Comparison of ENCODE assay signal across 29 mouse cellular contexts in genomic region chr2:150798084-150798483, GRCm38 (mm10). TPM values are rescaled to one million over a fixed set of nuclear protein-coding genes. Genes with fewer than 3 reads are reported as not detected.
DNase-seq lines count a peak whose midpoint lies in the region; ATAC-seq and TF ChIP-seq lines count a peak whose summit lies in the region.
"Had no signal": no experiment of that assay in that cellular context is flagged by ENCODE, and none has a peak within 500 bp of the region (broad histone marks: within the 10 kb centered on the region; RNA-seq: fewer than 3 reads in every experiment).

No protein-coding gene starts in this region.

- H3K9ac ChIP-seq in heart, embryonic 14.5 days (ENCODE audit: low read length) = peak overlapping the region; percentile 4; the same call in 1 of the 2 replicates
- H3K9ac ChIP-seq in heart, embryonic 12.5 days = no peak overlapping the region
- H3K9ac ChIP-seq in heart, postnatal 0 days (replicated peaks; ENCODE audit: low read depth, low read length) = no peak overlapping the region
- no peak overlapping the region for H3K9ac ChIP-seq in heart, adult 2 months (ENCODE audit: low read depth, low read length)
- no peak overlapping the region for H3K9ac ChIP-seq in intestine, embryonic 16.5 days (ENCODE audit: low read depth, low read length)
- H3K9ac ChIP-seq: embryonic facial prominence, embryonic 12.5 days; embryonic facial prominence, embryonic 15.5 days; forebrain, postnatal 0 days; hindbrain, embryonic 13.5 days had no signal

- TF ChIP-seq EP300 in heart, postnatal 0 days (IDR thresholded peaks at IDR 0.05; ENCODE audit: low read depth) = no peak
- no peak for TF ChIP-seq EP300 in heart, adult 2 months (IDR thresholded peaks at IDR 0.05; ENCODE audit: insufficient read depth, low read depth, low read length)

- WGBS in heart, embryonic 14.5 days = 67% methylated on average over 7 of the region's 7 CpGs
- 74% methylated on average over 7 of the region's 7 CpGs for WGBS in heart, embryonic 12.5 days
- 49% methylated on average over 7 of the region's 7 CpGs for WGBS in heart, postnatal 0 days
- WGBS in heart, adult 2 months = 62% methylated on average over 7 of the region's 7 CpGs
- 74% methylated on average over 7 of the region's 7 CpGs for WGBS in intestine, embryonic 16.5 days

- H3K36me3 ChIP-seq in heart, embryonic 14.5 days (ENCODE audit: control insufficient read depth, insufficient read depth, low read length) = peaks cover 98% of the 10 kb centered on the region
- H3K36me3 ChIP-seq in heart, embryonic 12.5 days = peaks cover 88% of the 10 kb centered on the region
- H3K36me3 ChIP-seq in heart, postnatal 0 days (replicated peaks; ENCODE audit: control insufficient read depth, insufficient read depth, low read length) = peaks cover 75% of the 10 kb centered on the region
- H3K36me3 ChIP-seq in heart, adult 2 months (ENCODE audit: control insufficient read depth, insufficient read depth, low read length) = peaks cover 9% of the 10 kb centered on the region
- H3K36me3 ChIP-seq in intestine, embryonic 16.5 days (ENCODE audit: control insufficient read depth, insufficient read depth, low read length) = peaks cover 13% of the 10 kb centered on the region

- 0 out of 2 replicates have a peak overlapping the region, but pooled peaks have one; percentile 6 for H3K4me2 ChIP-seq in heart, embryonic 14.5 days (ENCODE audit: low read length)
- no peak overlapping the region for H3K4me2 ChIP-seq in heart, embryonic 12.5 days
- H3K4me2 ChIP-seq in heart, postnatal 0 days (ENCODE audit: low read depth, low read length) = no peak overlapping the region
- H3K4me2 ChIP-seq in intestine, embryonic 16.5 days (ENCODE audit: low read depth, low read length) = no peak overlapping the region
- H3K4me2 ChIP-seq: embryonic facial prominence, embryonic 12.5 days; embryonic facial prominence, embryonic 15.5 days; hindbrain, embryonic 13.5 days had no signal

- no peaks in the 10 kb centered on the region for H3K27me3 ChIP-seq in heart, embryonic 14.5 days (ENCODE audit: control insufficient read depth, insufficient read depth, low read length)
- H3K27me3 ChIP-seq in heart, embryonic 12.5 days (replicated peaks) = no peaks in the 10 kb centered on the region
- H3K27me3 ChIP-seq in heart, postnatal 0 days (ENCODE audit: control insufficient read depth, insufficient read depth, low read length) = no peaks in the 10 kb centered on the region
- H3K27me3 ChIP-seq in heart, adult 2 months (ENCODE audit: control insufficient read depth, insufficient read depth, low read length) = no peaks in the 10 kb centered on the region
- no peaks in the 10 kb centered on the region for H3K27me3 ChIP-seq in intestine, embryonic 16.5 days (replicated peaks; ENCODE audit: control insufficient read depth, insufficient read depth, low read length)
- H3K27me3 ChIP-seq: CH12.LX; embryonic facial prominence, embryonic 12.5 days; embryonic facial prominence, embryonic 15.5 days; hindbrain, embryonic 13.5 days; Patski had no signal

- TF ChIP-seq POLR2A in heart, adult 2 months (IDR thresholded peaks at IDR 0.05; ENCODE audit: insufficient read depth, low read depth, low read length) = no peak

- DNase-seq in heart, postnatal 0 days (ENCODE audit: low spot score) = no peak
- DNase-seq in heart, adult 2 months = no peak
- DNase-seq in left cerebral cortex, postnatal 4 days = no peak
- DNase-seq: adrenal gland, postnatal 10 days; adrenal gland, postnatal 36 days; B cell, adult 2 months; cerebellum, adult 18-20 months; cerebellum, adult 9-10 months; cerebellum, postnatal 14 days; forebrain, postnatal 0 days; gastrocnemius, adult 2 months; gastrocnemius, postnatal 14 days; heart, adult 11 months; heart, postnatal 10 days; heart, postnatal 36 days; kidney, adult 11 months; kidney, adult 8-10 months had no signal

- ATAC-seq in heart, embryonic 14.5 days (ENCODE audit: insufficient number of reproducible peaks, insufficient read depth, low FRiP score, low read depth) = no peak
- no peak for ATAC-seq in heart, embryonic 12.5 days (ENCODE audit: insufficient number of reproducible peaks, low FRiP score)
- ATAC-seq in heart, postnatal 0 days (ENCODE audit: insufficient read depth, low read depth) = no peak
- peak; percentile 79 for ATAC-seq in intestine, embryonic 16.5 days
- ATAC-seq: forebrain, embryonic 14.5 days; forebrain, postnatal 0 days; hindbrain, embryonic 16.5 days; Patski had no signal

- peaks cover 0 to 10% of the 10 kb centered on the region in 2 experiments; a peak in 2 of 4 replicates for H3K4me1 ChIP-seq in heart, embryonic 14.5 days (ENCODE audit: control insufficient read depth in 2 of 2, insufficient read depth in 2 of 2, low read length in 2 of 2)
- H3K4me1 ChIP-seq in heart, embryonic 12.5 days (replicated peaks) = peaks cover 4% of the 10 kb centered on the region
- H3K4me1 ChIP-seq in heart, postnatal 0 days (ENCODE audit: control insufficient read depth, insufficient read depth) = peaks cover 7% of the 10 kb centered on the region
- no peaks in the 10 kb centered on the region for H3K4me1 ChIP-seq in heart, adult 2 months (ENCODE audit: control insufficient read depth, insufficient read depth, low read length)
- H3K4me1 ChIP-seq in intestine, embryonic 16.5 days (ENCODE audit: control insufficient read depth, insufficient read depth, low read length) = 0 out of 2 replicates have a peak, but pooled peaks cover 3% of the 10 kb centered on the region
- H3K4me1 ChIP-seq: embryonic facial prominence, embryonic 12.5 days; embryonic facial prominence, embryonic 15.5 days; hindbrain, embryonic 10.5 days; hindbrain, embryonic 13.5 days had no signal

- H3K4me3 ChIP-seq in heart, embryonic 14.5 days (ENCODE audit: control insufficient read depth in 1 of 2, insufficient read depth in 1 of 2, low read depth in 1 of 2, low read length in 2 of 2) = no peak overlapping the region
- H3K4me3 ChIP-seq in heart, embryonic 12.5 days = no peak overlapping the region
- H3K4me3 ChIP-seq in heart, postnatal 0 days (ENCODE audit: low read depth, low read length) = no peak overlapping the region
- no peak overlapping the region for H3K4me3 ChIP-seq in heart, adult 2 months
- no peak overlapping the region for H3K4me3 ChIP-seq in intestine, embryonic 16.5 days (ENCODE audit: low read length)
- H3K4me3 ChIP-seq: embryonic facial prominence, embryonic 12.5 days; embryonic facial prominence, embryonic 15.5 days; gastrocnemius, adult 2 months; hindbrain, embryonic 10.5 days; hindbrain, embryonic 13.5 days had no signal

- H3K79me2 ChIP-seq in heart, adult 2 months (replicated peaks; ENCODE audit: control insufficient read depth, insufficient read depth, low read length) = peaks cover 3% of the 10 kb centered on the region; the same call in 1 of the 2 replicates

- intact Hi-C loops in heart, adult 2 months (cut with DNase I) = no loop called here
- intact Hi-C loops in left cerebral cortex, postnatal 4 days (cut with DNase I) = no loop called here

- H3K27ac ChIP-seq in heart, embryonic 14.5 days (replicated peaks in 1 of 2; ENCODE audit: control insufficient read depth in 1 of 2, insufficient read depth in 1 of 2, low read depth in 2 of 2, low read length in 2 of 2) = no peak overlapping the region
- H3K27ac ChIP-seq in heart, embryonic 12.5 days (ENCODE audit: poor library complexity, severe bottlenecking) = no peak overlapping the region
- peak overlapping the region; percentile 27; the same call in 1 of the 2 replicates for H3K27ac ChIP-seq in heart, postnatal 0 days (ENCODE audit: low read depth)
- no peak overlapping the region for H3K27ac ChIP-seq in heart, adult 2 months
- H3K27ac ChIP-seq in intestine, embryonic 16.5 days (ENCODE audit: low read length) = no peak overlapping the region
- H3K27ac ChIP-seq: embryonic facial prominence, embryonic 12.5 days; embryonic facial prominence, embryonic 15.5 days; gastrocnemius, adult 2 months; hindbrain, embryonic 10.5 days; hindbrain, embryonic 13.5 days had no signal

- no peaks in the 10 kb centered on the region for H3K9me3 ChIP-seq in heart, embryonic 14.5 days (ENCODE audit: control insufficient read depth, low read length)
- no peaks in the 10 kb centered on the region; the same call in 1 of the 2 replicates for H3K9me3 ChIP-seq in heart, embryonic 12.5 days (replicated peaks)
- no peaks in the 10 kb centered on the region for H3K9me3 ChIP-seq in heart, postnatal 0 days (replicated peaks; ENCODE audit: control insufficient read depth, low read length)
- no peaks in the 10 kb centered on the region for H3K9me3 ChIP-seq in intestine, embryonic 16.5 days (ENCODE audit: control insufficient read depth, low read length)
- H3K9me3 ChIP-seq: embryonic facial prominence, embryonic 12.5 days; embryonic facial prominence, embryonic 15.5 days; G1E; hindbrain, embryonic 10.5 days; hindbrain, embryonic 13.5 days had no signal

- no peak for TF ChIP-seq CTCF in heart, postnatal 0 days (IDR thresholded peaks at IDR 0.05; ENCODE audit: low read depth)
- TF ChIP-seq CTCF in heart, adult 2 months (IDR thresholded peaks at IDR 0.05) = no peak

RNA-seq across cellular contexts. Expression of gene Pygb, which starts 11.5 kb away (rescaled TPM):
- polyA plus RNA-seq in heart, embryonic 14.5 days (2014; fragmentation: Nextera tagmentation; extraction: Ambion mirVana) = 161 and 199 TPM in 2 replicates
- 212 and 213 TPM in 2 replicates for polyA plus RNA-seq in heart, embryonic 12.5 days (2016; fragmentation: Nextera tagmentation; extraction: Ambion mirVana)
- total RNA-seq in heart, postnatal 0 days (2014; rRNA removed; ENCODE audit: low replicate concordance) = 489 and 581 TPM in 2 replicates
- 255 and 282 TPM in 2 replicates for polyA plus RNA-seq in heart, postnatal 0 days (2015; fragmentation: Nextera tagmentation; extraction: Ambion mirVana)
- 100 to 1,000 TPM; 448 to 514 TPM for total RNA-seq in heart, adult 2 months (2021)
- 343 and 518 TPM in 2 replicates for polyA plus RNA-seq in heart, adult 2 months (2012; rRNA removed)
- polyA plus RNA-seq in intestine, embryonic 16.5 days (2015; fragmentation: Nextera tagmentation; extraction: Ambion mirVana) = 78.8 and 81.4 TPM in 2 replicates
- 100 to 1,000 TPM; 138 to 144 TPM for total RNA-seq in left cerebral cortex, postnatal 4 days (2021)

RNA-seq across cellular contexts. Expression of gene Entpd6, which starts 49.2 kb away (rescaled TPM):
- 18.5 and 18.6 TPM in 2 replicates for polyA plus RNA-seq in heart, embryonic 14.5 days (2014; fragmentation: Nextera tagmentation; extraction: Ambion mirVana)
- 21.1 and 21.2 TPM in 2 replicates for polyA plus RNA-seq in heart, embryonic 12.5 days (2016; fragmentation: Nextera tagmentation; extraction: Ambion mirVana)
- 16.9 and 25.8 TPM in 2 replicates for total RNA-seq in heart, postnatal 0 days (2014; rRNA removed; ENCODE audit: low replicate concordance)
- polyA plus RNA-seq in heart, postnatal 0 days (2015; fragmentation: Nextera tagmentation; extraction: Ambion mirVana) = 17.3 and 17.4 TPM in 2 replicates
- 10 to 100 TPM; 14.7 to 16.9 TPM for total RNA-seq in heart, adult 2 months (2021)
- polyA plus RNA-seq in heart, adult 2 months (2012; rRNA removed) = 24.4 and 34.4 TPM in 2 replicates
- polyA plus RNA-seq in intestine, embryonic 16.5 days (2015; fragmentation: Nextera tagmentation; extraction: Ambion mirVana) = 25.4 and 28.1 TPM in 2 replicates
- total RNA-seq in left cerebral cortex, postnatal 4 days (2021) = 10 to 100 TPM; 53.0 to 58.5 TPM
